Mouse (Mus musculus) megakaryocyte progenitor cell, adult 5-6 weeks (primary cell): ENCODE results near the gene Igll1. TPM values are rescaled to one million over a fixed set of nuclear protein-coding genes. Genes with fewer than 3 reads are reported as not detected.
"Not testable (repeated sequence)": the region's sequence is repeated elsewhere in the genome, so short reads cannot be mapped to it uniquely, and the experiment has no call there.

Experiments used
- ATAC-seq: replicated peaks from 2 replicates; pipeline ENCODE4 v1.8.0; 2016; ENCODE audit warnings: mild to moderate bottlenecking, moderate TSS enrichment, inconsistent platforms; ENCODE audit not compliant: poor library complexity
- total RNA-seq, 2 experiments: library from RNA; stranded (forward) in 1 of 2; stranded (reverse) in 1 of 2; fragments of 157-497, 149-512 nt in 1 of 2; fragments of 200-1000 nt in 1 of 2; gene quantifications; 2 replicates each; pipeline versions ENCODE4 v1.2.3 to v1.2.4; 2015 to 2017

The Igll1 gene
- total RNA-seq (2015): 0.46 and 1.8 TPM in 2 replicates
- 0.24 and 1.8 TPM in 2 replicates for total RNA-seq (2017)

GRCm38 (mm10) chr16:16863978-16864377 is at the start of gene Igll1:
Igll1 (minus strand) TSS chr16:16863985.
- no peak for ATAC-seq

GRCm38 (mm10) chr16:16913440-16913839 is 49.7 kb upstream of the Igll1 start:
- no peak for ATAC-seq

- peak; percentile 98 for ATAC-seq
These were observed 48.1 kb upstream of the Igll1 start for GRCm38 (mm10) chr16:16911641-16912597.

GRCm38 (mm10) chr16:16907799-16908198 is 44.0 kb upstream of the Igll1 start:
- ATAC-seq: no peak

- no peak for ATAC-seq
These were observed 39.4 kb upstream of the Igll1 start for GRCm38 (mm10) chr16:16903188-16903587.

GRCm38 (mm10) chr16:16902329-16902728 is 38.5 kb upstream of the Igll1 start:
- ATAC-seq: peak; percentile 60

- ATAC-seq: no peak
These were observed 33.3 kb upstream of the Igll1 start for GRCm38 (mm10) chr16:16897056-16897584.

- peak; percentile 92 for ATAC-seq
These were observed 32.7 kb upstream of the Igll1 start, which contains the start of gene Ppm1f for GRCm38 (mm10) chr16:16896382-16897055. Ppm1f (plus strand) TSS chr16:16896469.

GRCm38 (mm10) chr16:16896015-16896381 is 32.2 kb upstream of the Igll1 start:
- ATAC-seq: peak; percentile 24

- ATAC-seq: no peak
These were observed 28.6 kb upstream of the Igll1 start for GRCm38 (mm10) chr16:16892366-16892765.

GRCm38 (mm10) chr16:16888341-16888740 is 24.6 kb upstream of the Igll1 start:
- ATAC-seq: no peak

GRCm38 (mm10) chr16:16879025-16879424 is 15.2 kb upstream of the Igll1 start:
- ATAC-seq: no peak

GRCm38 (mm10) chr16:16870617-16871331 is 7.0 kb upstream of the Igll1 start, which contains the start of the genes Top3b and Vpreb1:
Top3b (plus strand) TSS chr16:16870736.
Vpreb1 (minus strand) TSS chr16:16870843.
- peak; percentile 98 for ATAC-seq

- ATAC-seq: no peak
These were observed 6.4 kb upstream of the Igll1 start for GRCm38 (mm10) chr16:16870241-16870616.

- no peak for ATAC-seq
These were observed 2.1 kb upstream of the Igll1 start for GRCm38 (mm10) chr16:16865696-16866561.

GRCm38 (mm10) chr16:16865217-16865616 is 1.4 kb upstream of the Igll1 start:
- ATAC-seq: peak; percentile 97

GRCm38 (mm10) chr16:16862288-16862687 is 1.5 kb downstream of the Igll1 start:
- no peak for ATAC-seq

GRCm38 (mm10) chr16:16856731-16857476 is 6.9 kb downstream of the Igll1 start:
- peak; percentile 57 for ATAC-seq

GRCm38 (mm10) chr16:16856054-16856453 is 7.7 kb downstream of the Igll1 start:
- ATAC-seq: not testable (repeated sequence)
